Mouse (Mus musculus) G1E (cell line): Measurements from ENCODE around the gene Trmt1.

Source experiments
- CTCF ChIP-seq: IDR thresholded peaks from 2 replicates; pipeline ENCODE4 v1.5.1; 2012; ENCODE audit warnings: low read depth, low read length, inconsistent platforms, mixed read lengths
- GATA1 ChIP-seq: IDR thresholded peaks from 2 replicates; pipeline ENCODE4 v1.6.1; 2012; ENCODE audit warnings: borderline replicate concordance, low read length, inconsistent platforms, mixed read lengths
- GATA2 ChIP-seq: IDR thresholded peaks from 2 replicates; pipeline ENCODE4 v1.6.1; 2012; ENCODE audit warnings: low read depth, low read length, inconsistent platforms, borderline replicate concordance

DNA sequence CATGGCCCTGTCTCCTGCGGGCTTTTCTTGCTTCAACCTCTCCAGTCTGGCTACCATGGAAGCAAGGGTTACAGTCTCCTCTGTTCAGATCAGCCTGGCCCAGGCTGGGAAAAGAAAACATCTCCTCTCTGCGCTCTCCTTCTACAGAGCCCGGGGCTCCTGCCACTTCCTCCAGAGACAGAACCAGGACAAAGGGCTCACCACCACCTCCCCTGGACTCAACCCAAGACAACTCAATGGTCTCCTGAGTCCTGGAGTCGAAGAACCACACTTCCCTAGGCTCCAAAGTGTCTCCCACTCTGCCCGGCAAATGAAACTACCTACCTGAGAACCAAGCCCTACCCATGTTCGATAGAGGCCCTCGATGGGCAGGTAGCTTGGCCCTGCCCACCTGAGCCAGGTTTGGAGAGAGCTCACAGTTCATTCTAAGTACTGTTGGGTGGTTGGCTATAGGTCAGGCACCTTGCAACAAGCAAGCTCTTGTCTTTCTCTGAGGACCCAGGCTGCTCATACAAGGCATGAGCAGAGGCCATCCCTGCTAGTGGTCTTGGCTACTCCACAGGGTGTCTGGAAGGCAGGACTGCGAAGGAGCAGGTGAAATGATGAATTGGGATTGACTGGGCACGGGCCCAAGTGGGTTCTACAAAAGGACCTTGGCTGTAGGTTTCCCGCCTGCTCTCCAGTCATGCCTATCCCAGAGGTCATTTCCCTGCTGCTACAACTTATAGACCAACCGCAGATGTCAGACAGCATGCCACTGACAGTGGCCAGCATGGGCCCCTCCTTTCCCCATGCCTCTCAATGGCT is 45.5 kb downstream of the Trmt1 start:
- TF ChIP-seq CTCF (no peak), GATA1 (no peak), GATA2 (no peak)
